Mouse (Mus musculus): ENCODE measurements around the gene Fam216a. TPM values are rescaled to one million over a fixed set of nuclear protein-coding genes. Genes with fewer than 3 reads are reported as not detected.
"Not testable (repeated sequence)": the region's sequence is repeated elsewhere in the genome, so short reads cannot be mapped to it uniquely, and the experiment has no call there.

The Fam216a gene
- total RNA-seq (2021), result 31.3 and 32.1 TPM in 2 replicates
- long read RNA-seq, transcript Fam216a-201 (7 exons, 1,388 nt), result major isoform, 39 of 48 reads
- long read RNA-seq, partial matches to known transcripts, result 0 of 48 reads
- long read RNA-seq, other reads (novel, unspliced or antisense), result 9 of 48 reads

DNA sequence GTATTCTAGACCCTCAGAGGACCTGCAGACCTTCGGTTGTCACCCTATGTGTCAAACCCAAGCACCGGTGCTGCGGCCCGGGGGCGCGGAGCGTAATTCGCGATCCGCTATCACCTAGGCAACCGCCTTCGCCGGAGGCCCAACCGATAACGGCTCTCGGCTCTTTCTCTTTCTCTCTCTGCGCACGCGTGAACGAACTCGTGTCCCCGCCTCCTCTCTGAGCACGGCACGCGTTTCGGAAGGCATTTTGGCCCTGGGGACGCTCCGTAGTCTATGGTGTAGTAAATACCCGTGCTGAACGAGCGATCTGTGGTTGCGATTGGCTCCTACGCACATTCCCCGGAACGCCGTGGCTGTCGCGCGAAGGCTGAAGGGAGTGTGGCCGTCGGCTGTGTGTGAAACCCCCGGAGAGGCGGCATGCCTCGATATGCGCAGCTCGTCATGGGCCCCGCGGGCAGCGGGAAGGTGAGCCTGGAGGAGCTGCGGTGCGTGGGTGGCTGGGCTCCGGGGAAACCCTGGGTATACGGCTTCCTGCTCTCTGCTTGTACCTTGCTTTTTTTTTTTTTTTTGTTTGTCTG is at the start of gene Fam216a:
TSS of gene Fam216a (minus strand) at position 173 of the 578 bp plus-strand sequence.
- peak; percentile 99 for DNase-seq

DNA sequence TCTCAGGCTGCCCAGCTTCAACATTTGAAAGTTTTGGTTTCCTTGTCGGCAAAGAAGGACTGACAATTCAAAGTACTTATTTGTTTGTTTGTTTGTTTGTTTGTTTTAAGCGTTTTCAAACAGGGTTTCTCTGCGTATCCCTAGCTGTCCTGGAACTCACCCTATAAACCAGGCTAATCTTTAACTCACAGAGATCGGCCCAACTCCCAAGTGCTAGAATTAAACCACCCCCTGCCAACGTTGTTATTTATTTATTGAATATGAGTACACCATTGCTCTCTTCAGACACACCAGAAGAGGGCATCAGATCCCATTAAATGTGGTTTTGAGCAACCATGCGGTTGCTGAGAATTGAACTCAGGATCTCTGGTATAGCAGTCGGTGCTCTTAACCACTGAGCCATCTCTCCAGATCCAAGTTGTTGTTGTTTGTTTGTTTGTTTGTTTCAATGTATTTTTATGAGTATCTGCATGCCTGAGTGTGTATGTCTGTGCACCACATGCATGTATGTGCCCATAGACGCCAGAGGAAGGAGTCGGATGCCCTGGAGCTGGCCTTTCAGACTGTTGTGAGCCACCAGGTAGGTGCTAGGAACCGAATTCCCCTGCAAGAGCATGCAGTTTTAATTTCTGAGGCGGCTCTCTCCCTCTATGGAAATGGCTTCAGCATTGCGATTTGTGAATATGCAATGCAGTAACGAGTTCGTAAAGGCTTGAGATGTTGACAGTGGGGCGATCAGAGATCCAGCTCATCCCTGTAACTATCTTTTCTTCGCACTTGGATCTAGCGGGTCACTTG is 49.3 kb upstream of the Fam216a start, which contains the start of gene Anapc7:
TSS of gene Anapc7 (plus strand) at position 423 of the 798 bp plus-strand sequence.
- DNase-seq, result no peak

GRCm38 (mm10) chr5:122420676-122421075 is 48.5 kb upstream of the Fam216a start:
- DNase-seq, result not testable (repeated sequence)

DNA sequence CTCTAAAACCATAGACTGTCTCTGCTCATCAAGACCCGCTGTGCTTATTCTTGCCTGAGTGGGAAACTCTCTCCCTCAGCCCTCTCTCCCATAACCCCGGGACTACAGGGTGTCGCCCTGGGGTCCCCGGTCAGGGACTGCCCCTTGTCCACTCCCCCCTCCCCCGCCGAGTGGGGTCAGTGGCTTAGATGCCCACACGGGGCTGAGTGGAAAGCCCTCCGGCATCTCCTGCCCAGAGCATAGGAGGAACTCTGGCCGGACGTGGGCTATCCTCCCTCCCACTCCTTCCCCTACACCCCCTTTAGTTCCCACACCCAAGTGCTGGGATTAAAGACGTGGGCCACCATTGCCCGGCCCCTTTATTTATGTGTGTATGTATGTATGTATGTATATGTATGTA is 43.3 kb upstream of the Fam216a start:
- DNase-seq, result no peak

DNA sequence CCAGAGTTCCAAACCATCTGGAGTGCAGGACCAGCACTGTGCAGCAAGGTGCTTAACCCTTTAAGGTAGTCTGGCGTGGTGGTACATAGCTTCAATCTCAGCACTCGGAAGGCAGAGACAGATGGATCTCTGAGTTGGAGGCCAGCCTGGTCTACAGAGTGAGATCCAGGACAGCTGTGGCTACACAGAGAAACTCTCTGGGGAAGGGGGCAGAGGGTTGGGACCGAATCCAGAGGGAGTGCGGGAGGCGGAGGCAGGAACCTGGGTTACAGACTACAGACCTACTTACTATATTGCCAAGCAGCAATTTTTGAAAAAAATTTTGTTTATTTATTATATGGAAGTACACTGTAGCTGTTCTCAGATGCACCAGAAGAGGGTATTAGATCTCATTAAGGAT is 42.2 kb upstream of the Fam216a start:
- DNase-seq, result no peak

GRCm38 (mm10) chr5:122412826-122413225 is 40.7 kb upstream of the Fam216a start:
- DNase-seq, result no peak

DNA sequence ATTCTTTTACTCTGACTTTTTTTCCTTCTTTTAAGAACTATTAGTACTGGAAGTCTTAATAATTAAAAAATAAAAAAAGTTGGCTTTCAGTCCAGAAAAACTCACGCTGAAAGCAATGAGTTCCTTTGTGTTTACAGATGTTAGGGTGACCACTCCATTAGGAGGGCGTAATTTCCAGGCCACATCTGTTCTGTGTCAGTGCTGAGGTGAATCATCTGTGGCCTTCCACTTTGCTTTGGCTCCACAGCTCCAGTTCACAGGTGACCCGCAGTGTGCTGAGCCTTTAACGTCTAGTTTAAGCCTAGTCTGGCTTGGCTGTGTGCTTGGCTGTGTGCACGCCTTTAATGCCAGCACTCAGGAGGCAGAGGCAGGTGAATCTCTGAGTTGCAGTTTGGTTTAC is 39.7 kb upstream of the Fam216a start:
- DNase-seq, result no peak

DNA sequence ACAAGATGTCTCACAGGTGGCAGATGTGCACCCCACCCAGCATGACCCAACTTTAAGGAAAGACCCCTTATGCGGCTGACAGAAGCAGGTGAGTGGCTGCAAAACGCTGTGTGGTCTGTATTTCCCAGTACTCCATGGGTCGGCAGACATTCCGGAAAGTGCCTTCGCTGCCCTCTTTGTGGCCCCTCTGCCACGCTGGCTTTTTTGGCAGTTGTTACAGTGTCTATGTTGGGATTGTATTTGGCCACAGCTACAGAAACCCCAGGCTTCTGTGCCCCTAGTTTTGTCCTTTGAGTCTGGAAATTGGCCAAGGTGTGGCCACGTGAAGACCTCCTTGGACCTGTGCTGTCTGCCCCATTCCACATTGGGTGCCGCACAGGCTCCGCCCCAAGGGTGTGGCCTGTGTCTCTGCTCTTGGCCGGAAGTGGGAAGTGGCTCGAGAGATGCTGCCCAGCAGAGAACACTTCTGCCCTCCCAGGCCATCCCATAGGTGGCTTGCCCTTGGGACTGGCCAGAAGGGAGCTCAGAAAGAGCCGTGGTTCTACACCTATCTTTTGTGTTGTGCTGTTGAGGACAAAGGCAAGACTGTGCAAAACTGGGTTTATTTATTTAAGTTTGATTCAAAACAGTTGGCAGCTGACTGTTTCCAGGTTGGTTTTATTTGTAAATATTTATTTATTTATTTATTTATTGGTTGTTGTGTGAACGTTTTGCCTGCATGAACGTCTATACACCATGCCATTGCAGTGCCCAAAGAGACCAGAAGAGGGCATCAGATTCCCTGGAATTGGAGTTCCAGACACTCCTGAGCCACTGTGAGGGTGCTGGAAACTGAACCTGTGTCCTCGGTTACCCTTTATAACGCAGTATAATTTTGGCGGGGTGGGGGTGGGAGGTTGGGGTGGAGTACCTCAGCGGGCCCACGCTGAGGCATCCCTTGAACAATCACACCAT is 37.8 kb upstream of the Fam216a start:
- DNase-seq, result no peak

GRCm38 (mm10) chr5:122405537-122405936 is 33.4 kb upstream of the Fam216a start:
- DNase-seq, result no peak

- DNase-seq, result no peak
These were observed 31.2 kb upstream of the Fam216a start for GRCm38 (mm10) chr5:122403362-122403761.

GRCm38 (mm10) chr5:122402772-122403171 is 30.6 kb upstream of the Fam216a start:
- no peak for DNase-seq

DNA sequence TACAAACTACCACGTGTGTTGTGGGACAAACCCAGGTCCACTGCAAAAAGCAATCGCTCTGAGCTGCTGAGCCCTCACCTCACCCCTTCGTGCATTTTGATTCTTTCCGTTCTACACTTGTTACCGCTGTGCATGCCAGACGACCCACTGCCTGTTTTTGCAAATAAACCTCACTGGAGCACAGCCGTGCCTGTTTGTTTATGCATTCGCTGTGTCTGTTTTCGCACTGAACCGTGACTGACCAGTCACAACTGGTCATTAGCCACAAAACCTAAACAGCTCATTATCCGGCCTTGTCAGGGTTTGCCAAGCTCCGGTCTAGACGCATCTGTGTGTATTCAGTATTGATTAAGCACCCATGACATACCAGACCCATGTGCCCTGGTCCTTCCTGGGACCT is 30.0 kb upstream of the Fam216a start:
- no peak for DNase-seq

DNA sequence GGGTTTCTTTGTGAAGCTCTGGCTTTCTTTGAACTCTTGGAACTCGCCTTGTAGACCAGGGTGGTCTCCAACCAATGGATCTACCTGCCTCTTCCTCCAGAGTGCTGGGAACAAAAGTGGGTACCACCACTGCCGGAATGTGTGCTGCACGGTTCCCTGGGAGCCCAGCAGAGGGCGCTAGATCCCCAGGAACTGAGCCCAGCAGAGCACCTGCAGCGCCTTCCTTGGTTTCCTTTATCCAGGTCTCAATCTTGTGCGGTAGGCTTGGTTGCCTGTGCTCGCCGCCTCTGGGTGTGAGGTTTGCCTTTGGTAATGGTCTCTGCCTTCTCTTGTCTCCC is 29.1 kb upstream of the Fam216a start:
- peak; percentile 81 for DNase-seq

DNA sequence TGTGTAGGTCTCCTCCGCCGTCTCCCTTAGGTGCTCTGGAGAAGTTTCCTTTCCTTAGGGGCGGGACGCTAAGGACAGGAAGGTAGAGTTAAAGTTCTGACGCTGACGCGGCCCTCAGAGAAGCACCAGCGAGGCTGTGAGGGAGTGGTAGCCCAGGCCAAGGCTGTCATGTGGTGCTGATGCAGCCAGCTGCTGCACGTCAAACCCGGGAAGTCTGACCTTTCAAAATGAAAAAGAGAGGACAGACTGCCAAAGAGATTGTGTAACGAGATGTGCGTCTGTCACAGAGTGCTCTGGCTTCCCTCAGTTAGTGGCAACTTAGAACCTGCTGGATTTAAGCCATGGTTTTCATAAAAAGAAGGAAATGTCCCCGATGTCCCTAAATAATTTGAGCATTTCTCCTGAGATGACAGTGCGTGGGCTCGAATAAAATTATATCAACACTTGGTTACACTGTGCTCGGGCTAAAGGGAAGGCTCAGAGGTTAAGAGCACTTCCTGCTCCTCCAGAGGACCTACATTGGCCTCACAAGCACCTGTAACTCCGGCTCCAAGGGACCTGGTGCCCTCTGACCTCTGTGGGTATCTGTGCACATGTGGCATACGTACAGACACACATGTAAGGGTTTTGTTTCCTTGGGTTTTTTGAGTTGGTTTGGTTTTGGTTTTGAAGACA is 28.6 kb upstream of the Fam216a start:
- peak; percentile 74 for DNase-seq

DNA sequence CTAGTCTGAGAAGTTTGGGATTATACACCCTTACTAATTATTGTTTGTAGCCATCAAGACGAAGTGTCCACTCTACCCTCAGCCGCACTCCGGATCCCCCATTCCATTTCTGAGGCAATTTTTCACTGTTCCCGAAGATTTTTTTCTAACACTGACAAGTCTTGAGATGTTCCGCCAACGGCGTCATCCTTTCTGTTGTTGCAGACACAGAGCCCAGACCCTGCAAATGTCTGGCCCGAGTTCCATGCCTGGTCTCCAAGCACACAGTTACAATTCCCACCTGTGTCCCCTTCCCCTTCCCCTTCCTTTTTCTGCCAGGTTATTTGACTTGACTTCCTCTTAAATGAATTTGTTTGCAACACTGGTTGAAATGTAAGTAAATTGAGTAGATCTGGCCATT is 27.7 kb upstream of the Fam216a start:
- no peak for DNase-seq

DNA sequence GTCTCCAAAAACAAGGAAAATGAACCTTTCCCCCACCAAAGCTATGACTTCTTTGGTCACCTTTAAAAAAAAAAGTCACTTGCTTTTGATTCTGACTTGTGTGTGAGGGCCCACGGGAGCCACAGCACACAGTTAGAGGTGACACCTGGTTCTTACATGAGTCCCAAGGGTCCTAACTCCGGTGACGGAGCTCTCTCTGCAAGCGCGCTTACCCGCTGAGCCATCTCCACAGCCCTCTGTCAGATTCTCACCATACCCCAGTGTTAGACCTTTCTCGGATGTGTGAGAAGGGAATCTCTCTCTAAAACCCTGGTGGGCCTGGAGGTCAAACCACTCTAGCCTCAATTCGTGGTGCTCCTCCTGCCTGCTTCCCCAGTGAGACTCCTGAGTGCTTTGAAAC is 25.3 kb upstream of the Fam216a start:
- no peak for DNase-seq

DNA sequence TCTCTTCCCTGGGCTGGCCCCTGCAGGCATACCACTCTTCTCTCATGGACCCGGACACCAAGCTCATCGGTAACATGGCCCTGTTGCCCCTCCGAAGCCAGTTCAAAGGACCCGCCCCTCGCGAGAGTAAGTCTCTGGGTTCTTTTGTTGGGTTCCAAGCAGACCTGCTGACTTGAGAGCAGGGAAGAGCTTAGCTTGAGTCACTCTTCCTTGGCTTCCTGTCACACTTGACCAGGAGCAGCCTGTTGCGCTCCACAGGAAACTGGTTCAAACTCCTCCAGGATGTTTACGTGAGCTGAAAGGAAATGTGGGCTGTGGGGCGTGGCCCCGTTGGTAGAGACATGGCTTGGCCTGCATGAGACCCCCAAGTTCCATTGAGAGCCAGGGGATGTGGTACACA is 24.6 kb upstream of the Fam216a start:
- DNase-seq, result peak; percentile 38

DNA sequence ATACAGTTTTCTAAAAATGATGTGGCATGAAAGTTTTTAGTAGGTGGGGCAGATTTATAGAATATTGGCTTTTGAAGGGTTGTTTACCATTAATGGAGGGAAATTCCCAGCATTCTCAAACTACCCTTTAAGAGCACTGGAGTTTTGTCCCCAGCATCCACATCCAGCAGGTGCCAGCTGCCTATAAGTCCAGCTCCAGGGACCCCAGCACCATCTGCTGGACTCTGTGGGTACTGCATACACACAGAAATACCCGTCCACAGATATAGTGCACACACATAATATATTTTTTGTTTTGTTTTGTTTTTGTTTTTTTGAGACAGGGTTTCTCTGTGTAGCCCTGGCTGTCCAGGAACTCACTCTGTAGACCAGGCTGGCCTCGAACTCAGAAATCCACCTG is 21.7 kb upstream of the Fam216a start:
- DNase-seq, result peak; percentile 75

- DNase-seq, result no peak
These were observed 20.3 kb upstream of the Fam216a start for GRCm38 (mm10) chr5:122392227-122393004.

GRCm38 (mm10) chr5:122391786-122392180 is 19.6 kb upstream of the Fam216a start, which contains the start of gene Arpc3:
TSS of gene Arpc3 (plus strand) at chr5:122391878.
- DNase-seq, result peak; percentile 92

GRCm38 (mm10) chr5:122391178-122391785 is 19.1 kb upstream of the Fam216a start:
- DNase-seq, result no peak
